Mouse (Mus musculus): ENCODE results near the gene Nlrp3. TPM values are rescaled to one million over a fixed set of nuclear protein-coding genes. Genes with fewer than 3 reads are reported as not detected.
"Not testable (repeated sequence)": the region's sequence is repeated elsewhere in the genome, so short reads cannot be mapped to it uniquely, and the experiment has no call there.

The Nlrp3 gene
- polyA plus RNA-seq, 1 experiment from 2014 or later: 0.21 TPM

GRCm38 (mm10) chr11:59554535-59554934 lies 13.2 kb downstream of the Nlrp3 start:
- Histone ChIP-seq H3K27me3 (ENCODE audit: control insufficient read depth, insufficient read depth, low read length) (no peaks in the 10 kb centered on the region), H3K4me3 (ENCODE audit: low read depth, low read length) (no peak overlapping the region), H3K36me3 (ENCODE audit: control insufficient read depth, insufficient read depth, low read length) (no peaks in the 10 kb centered on the region), H3K9ac (ENCODE audit: low read length) (no peak overlapping the region), H3K4me1 (replicated peaks; ENCODE audit: control insufficient read depth, insufficient read depth) (no peaks in the 10 kb centered on the region), H3K9me3 (ENCODE audit: control insufficient read depth, low read length) (no peaks in the 10 kb centered on the region), H3K4me2 (replicated peaks; ENCODE audit: low read depth) (no peak overlapping the region), H3K27ac (replicated peaks) (no peak overlapping the region)
- no peak for ATAC-seq (ENCODE audit: low FRiP score, low TSS enrichment)
- no peak for DNase-seq (ENCODE audit: low spot score)
- WGBS: 78% methylated on average over 8 of the region's 8 CpGs
- TF ChIP-seq EP300 (optimal IDR thresholded peaks at IDR 0.05) (no peak), CTCF (IDR thresholded peaks at IDR 0.05; ENCODE audit: low read depth) (no peak)

GRCm38 (mm10) chr11:59560906-59561305 lies 19.5 kb downstream of the Nlrp3 start:
- no peaks in the 10 kb centered on the region for H3K9me3 ChIP-seq (ENCODE audit: control insufficient read depth, low read length)
- no peaks in the 10 kb centered on the region for H3K4me1 ChIP-seq (replicated peaks; ENCODE audit: control insufficient read depth, insufficient read depth)
- no peak overlapping the region for H3K27ac ChIP-seq (replicated peaks)
- no peak overlapping the region for H3K9ac ChIP-seq (ENCODE audit: low read length)
- DNase-seq (ENCODE audit: low spot score) (no peak), ATAC-seq (ENCODE audit: low FRiP score, low TSS enrichment) (no peak)
- H3K4me2 ChIP-seq (replicated peaks; ENCODE audit: low read depth): no peak overlapping the region
- H3K36me3 ChIP-seq (ENCODE audit: control insufficient read depth, insufficient read depth, low read length): no peaks in the 10 kb centered on the region
- 62% methylated on average over 3 of the region's 3 CpGs for WGBS
- TF ChIP-seq EP300 (optimal IDR thresholded peaks at IDR 0.05) (no peak), CTCF (IDR thresholded peaks at IDR 0.05; ENCODE audit: low read depth) (no peak)
- no peaks in the 10 kb centered on the region for H3K27me3 ChIP-seq (ENCODE audit: control insufficient read depth, insufficient read depth, low read length)
- no peak overlapping the region for H3K4me3 ChIP-seq (ENCODE audit: low read depth, low read length)

GRCm38 (mm10) chr11:59562336-59562735 lies 21.0 kb downstream of the Nlrp3 start:
- no peak for ATAC-seq (ENCODE audit: low FRiP score, low TSS enrichment)

GRCm38 (mm10) chr11:59562837-59563236 lies 21.5 kb downstream of the Nlrp3 start:
- TF ChIP-seq CTCF (IDR thresholded peaks at IDR 0.05; ENCODE audit: low read depth) (no peak), EP300 (optimal IDR thresholded peaks at IDR 0.05) (no peak)
- Histone ChIP-seq H3K4me1 (replicated peaks; ENCODE audit: control insufficient read depth, insufficient read depth) (no peaks in the 10 kb centered on the region), H3K27ac (replicated peaks) (no peak overlapping the region), H3K4me2 (replicated peaks; ENCODE audit: low read depth) (no peak overlapping the region), H3K4me3 (ENCODE audit: low read depth, low read length) (no peak overlapping the region), H3K36me3 (ENCODE audit: control insufficient read depth, insufficient read depth, low read length) (no peaks in the 10 kb centered on the region), H3K27me3 (ENCODE audit: control insufficient read depth, insufficient read depth, low read length) (no peaks in the 10 kb centered on the region), H3K9me3 (ENCODE audit: control insufficient read depth, low read length) (no peaks in the 10 kb centered on the region), H3K9ac (ENCODE audit: low read length) (no peak overlapping the region)
- no peak for DNase-seq (ENCODE audit: low spot score)
- WGBS: 70% methylated on average over 9 of the region's 9 CpGs
- no peak for ATAC-seq (ENCODE audit: low FRiP score, low TSS enrichment)

More at GRCm38 (mm10) chr11:59562336-59562735, 21.0 kb downstream of the Nlrp3 start:
- DNase-seq (ENCODE audit: low spot score): no peak
- no peaks in the 10 kb centered on the region for H3K36me3 ChIP-seq (ENCODE audit: control insufficient read depth, insufficient read depth, low read length)
- no peak overlapping the region for H3K9ac ChIP-seq (ENCODE audit: low read length)
- no peak overlapping the region for H3K27ac ChIP-seq (replicated peaks)
- H3K4me2 ChIP-seq (replicated peaks; ENCODE audit: low read depth): no peak overlapping the region
- no peaks in the 10 kb centered on the region for H3K4me1 ChIP-seq (replicated peaks; ENCODE audit: control insufficient read depth, insufficient read depth)
- no peak for TF ChIP-seq CTCF (IDR thresholded peaks at IDR 0.05; ENCODE audit: low read depth)
- TF ChIP-seq EP300 (optimal IDR thresholded peaks at IDR 0.05): no peak
- 86% methylated on average over 4 of the region's 4 CpGs for WGBS
- no peaks in the 10 kb centered on the region for H3K27me3 ChIP-seq (ENCODE audit: control insufficient read depth, insufficient read depth, low read length)
- no peaks in the 10 kb centered on the region for H3K9me3 ChIP-seq (ENCODE audit: control insufficient read depth, low read length)
- no peak overlapping the region for H3K4me3 ChIP-seq (ENCODE audit: low read depth, low read length)

- Histone ChIP-seq H3K27ac (replicated peaks) (no peak overlapping the region), H3K27me3 (ENCODE audit: control insufficient read depth, insufficient read depth, low read length) (no peaks in the 10 kb centered on the region), H3K4me3 (ENCODE audit: low read depth, low read length) (no peak overlapping the region), H3K9ac (ENCODE audit: low read length) (no peak overlapping the region), H3K4me2 (replicated peaks; ENCODE audit: low read depth) (no peak overlapping the region), H3K9me3 (ENCODE audit: control insufficient read depth, low read length) (no peaks in the 10 kb centered on the region), H3K4me1 (replicated peaks; ENCODE audit: control insufficient read depth, insufficient read depth) (no peaks in the 10 kb centered on the region), H3K36me3 (ENCODE audit: control insufficient read depth, insufficient read depth, low read length) (no peaks in the 10 kb centered on the region)
- WGBS: 51% methylated on average over 3 of the region's 3 CpGs
- DNase-seq (ENCODE audit: low spot score) (no peak), ATAC-seq (ENCODE audit: low FRiP score, low TSS enrichment) (no peak)
- TF ChIP-seq CTCF (IDR thresholded peaks at IDR 0.05; ENCODE audit: low read depth): peak; percentile 77
- TF ChIP-seq EP300 (optimal IDR thresholded peaks at IDR 0.05): no peak
Observed at GRCm38 (mm10) chr11:59569306-59569705, 27.9 kb downstream of the Nlrp3 start.

- Histone ChIP-seq H3K36me3 (ENCODE audit: control insufficient read depth, insufficient read depth, low read length) (no peaks in the 10 kb centered on the region), H3K9ac (ENCODE audit: low read length) (no peak overlapping the region), H3K27me3 (ENCODE audit: control insufficient read depth, insufficient read depth, low read length) (no peaks in the 10 kb centered on the region), H3K27ac (replicated peaks) (no peak overlapping the region), H3K4me2 (replicated peaks; ENCODE audit: low read depth) (no peak overlapping the region), H3K4me1 (replicated peaks; ENCODE audit: control insufficient read depth, insufficient read depth) (no peaks in the 10 kb centered on the region), H3K9me3 (ENCODE audit: control insufficient read depth, low read length) (no peaks in the 10 kb centered on the region), H3K4me3 (ENCODE audit: low read depth, low read length) (no peak overlapping the region)
- ATAC-seq (ENCODE audit: low FRiP score, low TSS enrichment) (no peak), DNase-seq (ENCODE audit: low spot score) (no peak)
- TF ChIP-seq CTCF (IDR thresholded peaks at IDR 0.05; ENCODE audit: low read depth) (no peak), EP300 (optimal IDR thresholded peaks at IDR 0.05) (no peak)
- WGBS: 42% methylated on average over 9 of the region's 9 CpGs
Observed at GRCm38 (mm10) chr11:59575726-59576125, 34.4 kb downstream of the Nlrp3 start.

- ATAC-seq (ENCODE audit: low FRiP score, low TSS enrichment); H3K4me2 ChIP-seq (replicated peaks; ENCODE audit: low read depth); DNase-seq (ENCODE audit: low spot score): not testable (repeated sequence)
Observed at GRCm38 (mm10) chr11:59576135-59576534, 34.8 kb downstream of the Nlrp3 start, which contains the start of gene Olfr222. TSS of gene Olfr222 (minus strand) at chr11:59576235.

More at GRCm38 (mm10) chr11:59576135-59576534, 34.8 kb downstream of the Nlrp3 start, which contains the start of gene Olfr222:
- H3K9ac ChIP-seq (ENCODE audit: low read length); H3K9me3 ChIP-seq (ENCODE audit: control insufficient read depth, low read length); H3K4me3 ChIP-seq (ENCODE audit: low read depth, low read length); H3K36me3 ChIP-seq (ENCODE audit: control insufficient read depth, insufficient read depth, low read length); H3K27ac ChIP-seq (replicated peaks); H3K4me1 ChIP-seq (replicated peaks; ENCODE audit: control insufficient read depth, insufficient read depth); H3K27me3 ChIP-seq (ENCODE audit: control insufficient read depth, insufficient read depth, low read length): not testable (repeated sequence)
